Mouse (Mus musculus) adipocyte (in vitro differentiated cells): ENCODE measurements around the gene Per2.
A peak's percentile ranks its signal among the peaks of the same experiment; 100 is the strongest.
"Not testable (repeated sequence)": the region's sequence is repeated elsewhere in the genome, so short reads cannot be mapped to it uniquely, and the experiment has no call there.

Experiments used
- DNase-seq: peaks from one replicate; pipeline ENCODE4 v3.0.0-alpha.2; 2016; ENCODE audit warnings: low spot score

Per2 gene

DNA sequence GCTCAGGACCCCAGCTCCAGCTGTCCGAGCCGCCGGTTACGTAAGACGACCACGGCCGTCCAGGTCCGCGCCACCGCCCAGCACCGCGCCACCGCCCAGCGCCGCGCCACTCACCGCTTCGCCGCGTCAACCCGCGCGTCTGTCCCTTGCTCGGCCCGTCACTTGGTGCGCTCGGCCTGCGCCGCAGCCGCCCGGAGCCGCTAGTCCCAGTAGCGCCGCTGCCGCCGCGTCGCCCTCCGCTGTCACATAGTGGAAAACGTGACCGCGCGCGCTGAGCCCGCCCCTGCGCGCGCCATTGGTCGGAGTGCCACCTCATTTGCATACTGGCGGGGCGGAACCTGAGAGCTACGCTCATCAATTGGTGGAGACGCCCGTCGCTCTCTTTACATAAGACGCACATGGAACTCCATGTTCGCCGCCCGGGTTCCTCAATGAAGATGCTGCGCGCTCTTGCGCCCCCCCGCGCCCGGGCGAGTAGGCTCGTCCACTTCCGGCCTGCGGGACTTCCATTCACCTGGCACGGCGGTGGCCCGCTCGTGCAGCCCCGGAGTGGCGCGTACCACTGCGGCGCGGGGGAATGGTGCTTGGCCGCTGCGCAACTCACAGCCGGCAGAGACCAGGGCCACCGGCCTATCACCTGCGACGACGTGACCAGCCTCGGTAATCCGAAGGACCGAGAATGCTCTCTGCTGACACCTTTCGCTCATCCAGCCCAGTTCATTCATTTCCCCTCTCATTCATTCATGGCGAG is at the start of gene Per2:
Per2 (minus strand) TSS at position 266 of the 751 bp plus-strand sequence.
- DNase-seq, result peak; percentile 99

DNA sequence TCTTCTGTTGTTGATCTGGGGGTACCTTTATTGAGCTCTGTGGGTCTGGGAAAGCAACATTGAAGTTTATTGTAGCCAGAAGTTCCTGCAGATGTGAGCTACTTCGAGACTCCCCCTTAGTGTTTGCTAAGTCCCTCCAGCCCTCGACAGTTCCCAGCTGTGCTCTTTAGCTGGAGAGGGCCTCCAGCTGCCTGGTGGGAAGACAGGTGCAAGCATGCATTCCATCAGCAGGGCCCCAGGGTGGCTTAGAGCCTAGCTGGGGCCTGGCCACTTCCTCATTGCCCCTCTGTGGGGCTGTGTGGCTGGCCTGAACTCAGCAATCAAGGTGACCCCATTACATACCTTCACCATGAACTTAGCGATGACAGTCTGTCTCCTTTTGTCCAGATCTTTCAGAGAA is 45.5 kb upstream of the Per2 start:
- no peak for DNase-seq

DNA sequence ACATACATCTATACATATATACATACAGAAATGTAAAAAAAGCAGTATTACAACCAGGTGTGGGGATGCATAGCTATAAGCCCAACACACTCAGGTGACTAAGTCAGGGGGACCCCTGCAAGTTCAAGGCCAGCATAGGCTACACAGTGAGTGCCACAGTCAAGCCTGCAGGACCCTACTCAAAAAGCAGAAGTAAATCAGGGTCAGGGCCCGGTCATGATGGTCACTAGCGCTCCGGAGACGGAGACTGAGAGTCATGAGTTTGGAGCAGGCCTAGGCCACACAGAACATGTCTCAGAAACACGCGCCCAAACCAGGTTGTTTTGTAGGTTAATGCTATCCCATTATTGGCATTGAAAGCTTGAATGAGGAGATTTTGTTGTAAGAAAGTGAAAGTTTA is 39.5 kb upstream of the Per2 start:
- no peak for DNase-seq

DNA sequence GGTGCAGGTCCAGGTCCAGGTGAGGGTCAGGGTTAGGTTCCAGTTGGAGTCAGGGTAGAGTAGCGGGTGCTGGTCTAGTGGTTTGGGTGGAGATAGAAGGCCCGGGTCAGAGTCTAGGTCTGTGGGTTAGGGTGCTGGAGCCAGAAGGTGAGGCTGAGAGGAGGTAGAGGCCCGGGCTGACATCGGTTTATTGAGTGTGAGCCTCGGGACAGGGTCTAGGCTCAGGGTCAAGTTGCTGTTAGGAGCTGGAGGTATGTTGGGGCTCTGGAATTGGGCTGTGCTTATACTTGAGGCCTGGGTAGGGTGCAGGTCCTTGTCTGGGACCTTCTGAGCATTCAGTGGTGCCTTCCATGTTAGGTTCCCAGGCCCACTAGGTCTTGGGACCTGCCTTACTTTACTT is 36.2 kb upstream of the Per2 start:
- DNase-seq, result no peak

DNA sequence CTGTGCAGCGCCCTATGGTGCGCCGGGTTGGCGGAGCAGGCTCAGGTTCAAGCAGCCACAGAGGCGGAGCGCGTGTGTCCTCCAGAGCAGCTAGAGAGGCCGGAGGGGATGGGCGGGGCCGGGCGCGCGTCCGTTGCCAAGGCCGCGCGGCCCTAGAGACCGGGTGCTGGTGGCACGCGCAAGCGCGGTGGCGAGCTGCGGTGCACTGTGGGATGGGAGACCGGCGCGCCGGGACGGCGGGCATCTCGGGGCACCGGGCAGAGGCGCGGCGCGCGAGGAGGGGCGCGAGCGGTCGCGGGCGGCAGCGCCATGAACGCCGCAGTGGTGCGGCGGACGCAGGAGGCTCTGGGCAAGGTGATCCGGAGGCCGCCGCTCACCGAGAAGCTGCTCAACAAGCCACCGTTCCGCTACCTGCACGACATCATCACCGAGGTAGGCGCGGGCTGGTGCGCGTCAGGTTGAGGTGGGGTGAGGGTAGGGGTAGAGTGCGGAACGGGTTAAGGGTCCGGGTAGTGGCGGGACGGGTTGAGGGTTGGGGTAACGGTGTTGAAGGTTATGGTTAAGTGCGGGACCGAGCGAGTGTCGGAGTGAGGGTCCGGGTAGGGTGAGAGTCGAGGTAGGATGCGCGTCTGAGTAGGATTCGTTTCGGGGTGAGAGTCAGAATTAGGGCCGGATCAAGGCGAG is 35.5 kb upstream of the Per2 start, which contains the start of gene Traf3ip1:
Traf3ip1 (plus strand) TSS at position 191 of the 684 bp plus-strand sequence.
- peak; percentile 90 for DNase-seq

DNA sequence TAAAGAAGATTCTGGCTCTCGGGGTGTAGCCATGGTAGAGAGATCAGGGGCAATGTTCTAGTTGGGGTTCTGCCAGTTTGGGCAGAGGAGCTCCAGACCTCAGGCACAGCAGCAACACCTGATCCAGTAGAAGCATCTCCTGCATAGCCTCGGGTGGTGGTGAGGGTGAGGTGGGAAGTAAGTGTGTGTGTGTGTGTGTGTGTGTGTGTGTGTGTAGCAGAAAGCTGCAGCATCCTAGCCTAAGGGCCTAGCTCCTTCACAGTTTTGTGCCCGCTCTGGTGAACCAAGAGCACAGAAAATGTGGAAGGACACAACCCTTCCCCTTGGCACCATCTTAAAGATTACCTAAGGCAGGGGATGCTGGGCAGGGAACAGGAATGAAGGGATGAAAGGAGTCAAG is 34.8 kb upstream of the Per2 start:
- DNase-seq, result no peak

DNA sequence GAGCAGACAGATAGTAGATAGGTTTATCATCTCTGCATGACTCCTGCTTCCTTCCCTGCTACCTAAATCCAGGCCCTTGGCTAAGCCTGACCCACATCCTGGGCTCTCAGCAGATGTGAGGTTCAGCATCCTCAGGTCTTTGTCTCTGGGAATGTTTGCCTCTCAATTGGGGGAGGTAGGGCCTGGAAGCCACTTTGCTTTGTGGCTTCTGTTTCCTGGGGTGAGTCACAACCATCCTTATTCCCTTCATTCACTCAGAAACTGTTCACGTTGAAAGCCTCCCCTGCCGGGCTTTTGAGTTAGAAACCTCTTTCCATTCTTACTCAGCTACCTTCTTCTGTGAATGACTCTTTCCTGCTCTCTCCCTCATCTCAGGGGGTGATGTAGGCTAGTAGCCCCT is 33.6 kb upstream of the Per2 start:
- no peak for DNase-seq

DNA sequence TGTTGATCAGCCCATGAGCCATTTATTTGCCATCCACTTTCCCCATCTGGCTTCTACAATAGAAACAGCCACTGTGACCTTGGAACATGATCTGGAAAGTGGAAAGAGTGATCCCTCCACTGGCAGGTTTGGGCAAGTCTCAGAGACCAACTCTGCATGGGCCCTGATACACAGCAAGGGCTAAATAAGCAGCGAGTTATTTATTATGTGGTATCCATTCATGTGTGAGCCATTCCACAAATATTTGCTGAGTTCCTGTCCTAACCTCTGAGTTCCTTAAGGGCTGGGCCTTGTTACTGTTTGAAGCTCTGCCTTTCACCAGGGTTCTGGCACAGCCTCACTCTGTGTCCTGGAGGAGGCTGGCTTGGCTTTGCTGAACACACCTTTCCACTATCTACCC is 31.2 kb upstream of the Per2 start:
- no peak for DNase-seq

DNA sequence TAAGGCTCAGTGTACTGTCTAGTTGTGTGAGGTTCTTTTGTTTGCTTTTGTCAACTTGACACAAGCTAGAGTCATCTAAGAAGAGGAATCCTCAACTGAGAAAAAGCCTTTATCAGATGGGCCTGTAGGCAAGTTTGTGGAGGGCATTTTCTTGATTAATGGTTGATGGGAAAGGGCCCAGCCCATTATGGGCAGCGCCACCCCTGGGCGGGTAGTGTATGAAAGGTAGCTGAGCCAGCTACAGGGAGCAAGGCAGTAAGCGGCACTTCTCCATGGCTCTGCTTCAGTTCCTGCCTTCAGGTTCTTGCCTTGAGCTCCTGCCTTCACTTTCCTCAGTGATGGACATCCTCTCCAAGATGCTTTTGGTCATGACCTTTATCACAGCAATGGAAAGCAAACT is 27.0 kb upstream of the Per2 start:
- DNase-seq, result no peak

DNA sequence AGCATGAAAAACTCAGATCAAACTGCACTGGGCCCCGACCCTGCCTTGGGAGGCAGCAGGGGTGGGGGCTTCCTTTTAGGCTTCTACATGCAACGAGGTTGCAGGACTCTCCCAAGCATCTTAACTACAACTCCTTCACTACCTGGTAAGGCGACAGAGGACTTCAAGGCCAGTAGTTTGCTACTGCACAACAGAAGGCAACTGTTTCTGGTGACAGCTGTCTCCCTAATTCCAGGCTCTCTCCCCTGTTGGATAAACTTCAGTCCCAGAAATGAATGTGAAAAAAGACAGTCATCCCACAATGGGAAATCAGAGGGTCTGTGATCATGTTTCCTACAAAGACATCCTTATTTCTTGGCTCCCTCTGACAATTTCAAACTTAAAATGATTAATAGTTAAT is 26.3 kb upstream of the Per2 start:
- DNase-seq, result no peak

DNA sequence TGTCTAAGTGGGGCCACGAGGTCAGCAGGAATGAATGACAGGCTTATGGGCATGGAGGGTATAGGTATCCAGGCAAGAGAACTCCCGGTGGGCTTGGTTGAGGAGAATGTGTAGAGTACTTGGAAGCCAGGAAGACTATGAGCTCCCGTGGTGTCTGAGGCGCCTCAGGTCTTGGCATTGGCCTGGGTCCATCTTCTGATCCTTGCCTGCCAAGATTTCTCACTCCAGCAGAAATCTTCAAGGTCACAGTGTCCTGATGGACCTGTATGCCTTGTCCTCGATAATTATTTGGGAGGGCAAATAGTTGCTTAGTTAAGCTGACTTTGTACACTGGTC is 24.9 kb upstream of the Per2 start:
- no peak for DNase-seq

DNA sequence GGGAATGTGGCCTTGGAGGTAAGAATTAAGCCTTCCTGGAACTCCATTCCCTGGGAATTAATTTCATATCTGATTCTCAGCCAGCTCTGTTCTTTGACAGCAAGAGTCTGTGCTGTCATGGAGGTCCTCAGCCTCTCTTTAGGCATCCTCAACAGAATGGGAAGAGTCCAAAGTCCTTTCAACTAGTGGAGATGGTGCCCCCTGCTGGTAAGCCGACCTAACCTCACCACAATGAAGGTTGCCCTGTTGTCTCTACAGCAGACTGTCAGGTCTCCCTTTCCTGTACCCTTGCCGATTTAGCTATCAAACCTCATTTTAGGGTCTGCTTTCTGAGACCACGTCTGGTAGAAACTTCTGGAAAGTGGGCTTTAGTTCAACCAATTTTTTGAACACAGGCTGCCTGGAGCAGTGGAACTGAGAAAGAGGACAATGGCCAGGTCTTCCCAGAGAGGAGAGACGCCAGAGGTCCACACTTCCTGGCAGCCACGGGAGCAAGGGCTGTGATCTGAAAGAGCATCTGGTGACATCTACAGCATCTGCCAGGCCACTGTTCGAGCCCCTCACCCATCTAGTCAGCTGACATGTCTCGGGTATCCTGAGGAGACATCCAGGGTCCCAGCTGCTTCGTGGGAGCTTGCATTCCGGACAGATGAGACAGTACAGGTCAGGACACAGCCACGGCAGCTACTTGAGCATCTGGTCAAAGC is 24.3 kb upstream of the Per2 start:
- peak; percentile 89 for DNase-seq

DNA sequence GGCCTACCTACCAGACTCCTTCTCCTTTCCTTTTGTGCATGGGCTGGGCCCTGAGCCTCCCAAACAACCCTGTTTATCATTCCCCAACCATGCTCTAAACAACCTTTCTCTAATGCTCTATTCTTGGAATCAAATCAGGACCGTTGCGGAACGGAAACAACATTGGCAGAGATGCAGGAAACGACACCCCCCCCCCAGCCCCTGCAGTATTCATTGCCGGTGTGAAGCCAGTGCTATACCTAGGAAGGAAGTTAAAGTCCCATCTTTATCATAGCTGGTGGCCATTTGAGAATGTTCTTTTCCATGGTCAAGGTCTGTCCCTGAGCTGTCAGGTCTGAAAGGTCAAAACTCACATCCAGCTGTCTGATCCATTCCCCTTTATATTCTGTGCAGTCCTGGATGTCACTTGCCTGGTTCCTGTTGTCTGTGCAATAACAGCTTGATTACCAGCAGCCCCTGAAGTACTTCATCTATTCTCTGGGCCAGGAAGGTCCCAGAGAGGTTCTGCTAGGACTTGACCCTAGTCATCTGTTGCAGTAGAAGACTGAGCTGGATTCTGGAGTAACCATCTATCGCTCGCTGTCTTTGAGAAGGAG is 23.6 kb upstream of the Per2 start:
- DNase-seq, result no peak

DNA sequence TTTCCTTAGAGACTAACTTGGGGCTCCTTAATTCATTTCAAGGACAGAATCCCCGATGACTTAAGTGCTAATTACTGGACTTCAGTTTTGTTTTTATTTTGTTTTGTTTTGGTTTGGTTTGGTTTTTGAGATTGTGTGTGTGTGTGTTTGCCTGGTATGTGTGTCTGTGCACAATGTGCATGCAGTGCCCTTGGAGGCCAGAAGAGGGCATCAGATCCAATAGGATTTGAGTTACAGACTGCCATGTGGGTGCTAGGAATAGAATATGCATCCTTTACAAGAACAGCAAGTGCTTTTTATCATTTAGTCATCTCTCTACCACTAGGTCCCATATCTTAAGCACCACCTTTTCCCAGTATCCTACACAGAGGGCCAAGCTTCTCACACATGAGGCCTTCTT is 19.8 kb upstream of the Per2 start:
- DNase-seq, result no peak

DNA sequence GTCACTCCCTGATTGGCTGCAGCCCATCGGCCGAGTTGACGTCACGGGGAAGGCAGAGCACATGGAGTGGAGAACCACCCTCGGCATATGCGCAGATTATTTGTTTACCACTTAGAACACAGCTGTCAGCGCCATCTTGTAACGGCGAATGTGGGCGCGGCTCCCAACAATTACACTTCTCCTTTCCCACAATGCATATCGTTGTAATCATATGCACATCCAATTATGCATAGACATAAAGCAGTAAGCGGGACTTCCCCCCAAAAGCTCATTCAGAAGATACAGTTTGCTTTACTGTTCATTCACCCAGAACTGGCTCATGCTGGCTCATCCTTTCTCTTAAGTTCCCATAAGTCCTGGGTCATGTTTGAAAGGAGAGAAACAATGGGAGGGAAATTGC is 19.0 kb upstream of the Per2 start:
- DNase-seq, result not testable (repeated sequence)

DNA sequence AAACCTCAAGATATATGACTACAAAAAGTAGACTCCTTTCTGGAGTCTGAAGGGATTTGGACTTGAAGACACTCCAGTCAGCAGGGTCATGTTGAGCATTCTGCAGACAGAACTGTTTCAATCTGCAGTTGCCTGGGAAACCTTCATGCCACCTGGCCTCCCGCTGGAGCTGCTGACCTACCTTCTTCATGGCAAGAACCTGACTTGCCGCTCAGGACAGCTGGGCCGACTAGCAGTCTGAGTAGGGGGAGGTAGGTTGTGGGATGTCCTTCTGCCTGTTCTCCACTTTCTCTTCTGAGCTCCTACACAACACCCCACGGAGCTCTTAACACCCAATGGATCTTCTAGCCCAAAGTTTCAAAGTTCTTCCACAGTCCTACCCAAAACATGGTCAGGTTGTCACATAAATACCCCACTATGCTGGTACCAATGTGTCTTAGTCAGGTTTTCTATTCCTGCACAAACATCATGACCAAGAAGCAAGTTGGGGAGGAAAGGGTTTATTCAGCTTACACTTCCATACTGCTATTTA is 10.8 kb upstream of the Per2 start:
- DNase-seq, result no peak

DNA sequence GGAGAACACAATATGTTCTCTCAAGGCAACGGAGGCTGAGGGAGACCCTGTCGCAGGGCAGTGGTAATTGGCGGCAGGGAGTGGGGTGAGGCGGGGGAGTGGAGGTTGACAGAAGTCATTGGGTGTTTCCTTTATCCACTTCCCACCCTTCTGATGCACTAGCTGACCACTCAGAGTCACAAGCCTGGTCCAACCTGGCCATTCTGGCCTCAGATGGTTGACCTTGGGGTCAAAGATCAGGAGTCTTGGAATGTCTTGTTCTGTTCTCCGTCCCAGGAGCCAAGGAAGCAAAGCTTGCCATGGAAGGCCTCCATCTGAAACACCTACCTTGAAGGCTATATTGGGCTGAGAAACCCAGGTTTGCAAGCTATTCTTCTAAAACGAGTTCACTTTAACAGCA is 7.1 kb upstream of the Per2 start:
- DNase-seq, result no peak

DNA sequence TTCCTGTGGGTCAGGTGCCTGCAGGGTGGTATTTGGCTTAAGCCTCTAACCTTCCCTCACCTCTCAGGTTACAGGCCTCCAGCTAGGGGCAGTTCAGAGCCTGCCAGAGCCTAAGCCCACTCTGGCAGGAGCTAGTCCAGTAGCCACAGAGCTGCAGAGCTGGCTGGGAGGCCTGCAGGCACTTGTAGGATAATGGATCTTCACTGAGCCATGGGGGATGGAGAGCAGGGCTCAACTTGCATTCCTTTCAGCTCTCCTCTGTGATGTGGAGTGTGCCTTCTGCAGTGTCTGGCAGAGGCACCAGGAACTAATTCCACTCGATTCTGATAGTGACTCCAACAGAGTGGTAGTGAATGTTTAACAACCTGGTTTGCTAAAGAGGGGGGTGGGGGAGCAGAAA is 6.1 kb upstream of the Per2 start:
- DNase-seq, result no peak

DNA sequence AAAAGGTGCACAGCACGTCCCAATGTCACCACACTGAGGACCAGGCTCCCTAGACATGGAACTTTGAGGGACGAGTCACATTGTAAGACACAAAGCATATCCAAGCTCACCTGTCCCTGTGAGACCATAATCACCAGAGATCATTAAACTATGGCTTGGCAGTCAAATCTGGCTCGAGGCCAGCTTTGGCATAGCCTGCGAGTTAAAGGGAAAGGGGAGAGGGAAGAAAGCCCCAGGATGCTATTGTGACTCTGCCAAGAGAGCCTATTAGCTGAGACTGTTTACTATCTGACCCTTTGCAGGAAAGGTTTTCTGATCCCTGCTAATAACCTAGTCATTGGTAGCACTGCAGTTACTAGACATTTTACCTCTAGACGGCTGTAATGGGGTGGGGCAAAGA is 5.3 kb upstream of the Per2 start:
- DNase-seq, result no peak

DNA sequence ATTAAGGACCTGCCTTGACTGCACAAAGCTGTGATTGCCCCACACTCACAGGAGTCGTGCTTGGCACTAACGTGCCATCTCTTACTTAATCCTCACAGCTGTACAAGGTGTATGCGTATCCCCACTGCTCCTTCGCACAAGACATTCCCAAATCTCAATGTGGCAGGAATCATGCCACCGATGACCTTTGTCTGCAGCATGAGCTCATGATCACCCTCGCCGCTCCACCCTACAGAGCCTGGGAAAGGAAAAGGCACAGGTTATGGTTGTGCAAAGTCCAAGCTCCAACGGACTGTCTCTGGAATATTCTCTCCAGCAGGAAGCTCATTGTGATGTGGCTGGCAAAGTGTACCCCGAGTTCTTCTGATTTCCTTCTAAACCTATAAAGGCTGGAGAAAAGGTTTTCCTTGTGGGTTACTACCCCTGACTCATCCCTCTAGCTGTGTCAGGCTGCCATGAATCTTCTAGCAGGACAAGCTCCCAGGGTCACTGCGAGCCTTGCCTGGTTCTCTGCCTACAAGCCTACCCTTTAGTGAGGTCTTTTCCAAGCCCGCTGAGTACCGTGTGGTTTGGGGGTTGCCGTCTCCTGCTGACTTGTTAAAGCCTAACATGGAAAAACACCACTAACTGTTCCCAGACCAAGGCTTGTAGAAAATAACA is 4.3 kb upstream of the Per2 start:
- no peak for DNase-seq

DNA sequence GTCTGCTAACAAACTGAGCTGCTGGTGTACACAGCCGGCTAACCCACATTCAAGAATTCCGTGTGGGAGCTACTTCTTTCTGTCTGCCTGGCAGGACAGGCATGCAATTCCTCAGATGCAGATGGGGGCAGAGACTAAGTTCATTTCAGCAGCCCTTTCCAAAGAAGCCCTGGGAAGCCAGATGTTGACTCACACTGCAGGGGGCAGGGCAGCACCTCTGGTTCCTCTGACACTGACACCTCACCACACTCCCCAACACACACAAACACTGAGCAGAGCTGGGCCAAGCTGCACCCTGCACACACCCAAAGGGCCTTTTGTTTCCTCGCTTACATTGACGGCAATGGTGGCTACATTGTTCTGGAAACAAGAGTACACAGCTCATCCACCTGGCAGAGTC is 1.4 kb upstream of the Per2 start:
- DNase-seq, result peak; percentile 26

DNA sequence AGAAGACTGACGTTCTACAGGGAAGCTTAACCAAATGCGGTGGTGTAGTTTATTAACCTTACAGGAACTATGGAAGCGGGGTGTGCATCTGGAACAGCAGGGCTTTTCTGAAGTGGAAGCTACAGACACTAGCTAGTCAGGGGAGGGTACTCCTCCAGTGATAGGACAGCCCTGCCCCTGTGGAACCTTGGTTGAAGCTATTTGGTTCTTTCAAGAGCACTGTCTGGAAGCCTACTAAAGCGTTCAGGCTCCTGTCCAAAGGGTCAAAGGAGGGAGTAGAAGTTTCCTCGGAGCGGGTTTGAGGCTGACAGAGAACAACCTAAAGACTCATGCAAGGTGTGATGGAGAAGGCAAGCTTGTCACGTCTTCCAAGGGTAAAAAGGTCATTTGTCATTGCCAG is 945 bp upstream of the Per2 start:
- DNase-seq, result no peak
